Mouse (Mus musculus) midbrain, postnatal 0 days (tissue): ENCODE data around the gene Rundc1. TPM values are rescaled to one million over a fixed set of nuclear protein-coding genes. Genes with fewer than 3 reads are reported as not detected.
"Not testable (repeated sequence)": the region's sequence is repeated elsewhere in the genome, so short reads cannot be mapped to it uniquely, and the experiment has no call there.

Source experiments
- ATAC-seq: fragments of 200-750 bp; cut with Nextera tagmentation; 2 replicates; pipeline ENCODE4 v1.8.0; 2017; ENCODE audit warnings: moderate number of reproducible peaks, mild to moderate bottlenecking, moderate TSS enrichment, moderate library complexity; ENCODE audit not compliant: low FRiP score
- DNase-seq: peaks from one replicate; pipeline ENCODE4 v3.0.0-alpha.2; 2015; ENCODE audit warnings: low spot score
- H3K27ac ChIP-seq: fragments of 300-500 bp; sonication (generic); 2 replicates; pipeline ENCODE4 v1.5.1; 2014; ENCODE audit warnings: low read depth, mild to moderate bottlenecking, low read length, mixed read lengths
- H3K27me3 ChIP-seq: fragments of 300-500 bp; sonication (generic); 2 replicates; pipeline ENCODE4 v1.6.1; 2014; ENCODE audit warnings: low read length, control low read depth, mixed read lengths; ENCODE audit not compliant: insufficient read depth
- H3K36me3 ChIP-seq: fragments of 300-500 bp; sonication (generic); 2 replicates; pipeline ENCODE4 v1.6.1; 2014; ENCODE audit warnings: low read length, control low read depth, mixed read lengths; ENCODE audit not compliant: insufficient read depth
- H3K4me1 ChIP-seq: fragments of 300-500 bp; sonication (generic); 2 replicates; pipeline ENCODE4 v1.6.1; 2014; ENCODE audit warnings: mild to moderate bottlenecking, control low read depth, antibody characterized with exemption, low read length, mixed read lengths; ENCODE audit not compliant: insufficient read depth
- H3K4me2 ChIP-seq: fragments of 300-500 bp; sonication (generic); 2 replicates; pipeline ENCODE4 v1.6.1; 2014; ENCODE audit warnings: low read depth, mild to moderate bottlenecking, low read length, mixed read lengths; ENCODE audit not compliant: poor library complexity, severe bottlenecking
- H3K4me3 ChIP-seq: fragments of 300-500 bp; sonication (generic); 2 replicates; pipeline ENCODE4 v1.5.1; 2014; ENCODE audit warnings: low read depth, mild to moderate bottlenecking, low read length, moderate library complexity
- H3K9ac ChIP-seq: fragments of 300-500 bp; sonication (generic); replicated peaks from 2 replicates; pipeline ENCODE4 v1.6.1; 2014; ENCODE audit warnings: mild to moderate bottlenecking, low read length, moderate library complexity, mixed read lengths; ENCODE audit not compliant: poor library complexity, severe bottlenecking
- H3K9me3 ChIP-seq: fragments of 300-500 bp; sonication (generic); 2 replicates; pipeline ENCODE4 v1.6.1; 2016; ENCODE audit warnings: low read length, control low read depth
- CTCF ChIP-seq: IDR thresholded peaks from 2 replicates; pipeline ENCODE4 v1.5.1; 2016; ENCODE audit warnings: antibody characterized with exemption, mild to moderate bottlenecking
- WGBS: fragments of 180-500 bp; shearing (Covaris S2); extraction: QIAGEN DNeasy Blood & Tissue Kit; methylation state at CpG from one replicate; pipeline ENCODE4 v1.1.7; 2014; 5-methylcytosine and 5-hydroxymethylcytosine counted together
- polyA plus RNA-seq: library from polyadenylated mRNA; unstranded; fragments of >200 nt; fragmentation: Nextera tagmentation; extraction: Ambion mirVana; gene quantifications from 2 replicates; pipeline ENCODE4 v1.2.1, GENCODE M21; 2015
- total RNA-seq: library from RNA; depleted of rRNA; stranded (reverse); fragments of >200 nt; gene quantifications from 2 replicates; pipeline ENCODE4 v1.2.3, GENCODE M21; 2014; rRNA removed

The Rundc1 gene
- total RNA-seq (10.4 and 12.9 TPM in 2 replicates), polyA plus RNA-seq (24.2 and 25.2 TPM in 2 replicates)

DNA sequence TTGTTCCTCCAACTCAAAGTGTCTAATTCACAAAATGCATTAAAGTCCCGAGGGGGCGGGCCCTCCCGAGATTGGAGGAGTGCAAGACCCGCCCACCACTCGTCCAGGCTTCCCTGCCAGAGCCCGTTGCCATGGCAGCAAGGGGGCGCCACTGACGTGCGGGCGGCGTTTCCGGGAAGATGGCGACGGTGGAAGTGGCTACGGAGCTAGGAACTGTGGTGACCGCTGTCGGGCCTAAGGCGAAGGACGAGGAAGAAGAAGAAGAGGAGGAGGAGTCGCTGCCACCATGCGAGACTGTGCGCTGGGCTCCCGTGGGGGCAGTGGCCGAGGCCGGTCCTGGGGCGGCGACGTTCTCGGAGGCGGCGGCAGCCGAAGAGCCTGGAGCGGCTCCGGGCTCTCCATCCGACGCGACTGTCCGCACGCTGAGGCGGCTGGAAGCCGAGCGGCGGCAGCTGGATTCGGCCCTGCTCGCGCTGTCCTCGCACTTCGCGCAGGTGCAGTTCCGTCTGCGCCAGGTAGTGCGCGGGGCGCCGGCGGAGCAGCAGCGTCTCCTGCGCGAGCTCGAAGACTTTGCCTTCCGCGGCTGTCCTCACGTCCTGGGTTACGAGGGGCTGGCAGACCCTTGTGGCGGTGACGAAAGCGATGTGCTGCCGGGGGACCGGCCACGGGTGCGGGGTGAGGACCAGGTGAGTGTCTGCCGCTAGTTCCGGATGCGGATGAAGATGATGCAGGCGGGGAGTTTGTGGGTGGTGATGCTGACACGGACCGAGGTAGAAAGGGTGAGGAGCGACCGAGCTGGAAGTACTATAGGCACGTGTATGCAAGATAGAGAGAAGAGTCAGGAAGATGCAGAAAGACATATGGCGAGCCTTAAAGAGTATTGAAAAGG, at the start of gene Rundc1, which contains the start of gene Ptges3l:
TSS of gene Rundc1 (plus strand) at position 161 of the 889 bp plus-strand sequence.
TSS of gene Ptges3l (minus strand) at position 409 of the 889 bp plus-strand sequence.
- Histone ChIP-seq H3K27ac (peak within 1 kb of the TSS; percentile 86), H3K9me3 (no peaks in the 10 kb centered on the region), H3K4me1 (peaks cover 13% of the 10 kb centered on the region), H3K4me3 (peak within 1 kb of the TSS; percentile 98), H3K36me3 (peaks cover under 1% of the 10 kb centered on the region), H3K9ac (peak within 1 kb of the TSS; percentile 84), H3K27me3 (no peaks in the 10 kb centered on the region), H3K4me2 (peak within 1 kb of the TSS; percentile 81)
- peak; percentile 71 for TF ChIP-seq CTCF
- ATAC-seq (peak; percentile 96), DNase-seq (peak; percentile 97)
- under 1% methylated on average over 81 of the region's 81 CpGs for WGBS

DNA sequence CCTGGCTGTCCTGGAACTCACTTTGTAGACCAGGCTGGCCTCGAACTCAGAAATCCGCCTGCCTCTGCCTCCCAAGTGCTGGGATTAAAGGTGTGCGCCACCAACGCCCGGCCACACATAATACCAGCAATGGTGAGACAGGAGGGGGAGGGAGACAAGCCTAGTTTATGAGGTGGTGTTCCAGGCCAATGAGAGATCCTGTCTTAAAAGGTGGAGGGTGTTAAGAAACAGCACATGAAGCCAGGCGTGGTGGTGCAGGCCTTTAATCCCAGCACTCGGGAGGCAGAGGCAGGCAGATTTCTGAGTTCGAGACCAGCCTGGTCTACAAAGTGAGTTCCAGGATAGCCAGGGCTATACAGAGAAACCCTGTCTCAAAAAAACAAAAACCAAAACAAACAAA, 46.7 kb upstream of the Rundc1 start:
- not testable (repeated sequence) for H3K36me3 ChIP-seq, H3K27ac ChIP-seq, DNase-seq

DNA sequence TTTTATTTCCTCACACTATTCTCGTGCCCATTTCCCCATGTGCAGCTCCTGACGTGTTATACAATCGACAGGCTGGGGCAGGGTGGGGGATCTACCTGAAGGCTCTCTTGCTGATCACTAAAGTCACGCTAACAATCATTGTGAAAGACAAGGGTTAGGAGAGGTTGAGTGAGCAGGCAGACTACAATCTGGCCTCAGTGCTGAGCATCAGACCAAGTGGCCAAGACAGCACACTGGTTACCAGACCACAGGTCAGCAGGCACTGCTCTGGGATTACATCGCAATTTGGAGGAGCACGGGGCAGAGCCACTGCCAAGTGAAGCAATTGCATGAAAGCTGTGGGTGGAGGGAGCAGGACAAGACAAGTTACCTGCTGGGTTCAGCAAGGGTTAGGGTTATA, 46.0 kb upstream of the Rundc1 start:
- ATAC-seq (no peak), DNase-seq (no peak)
- Histone ChIP-seq H3K4me2 (no peak overlapping the region), H3K4me1 (no peaks in the 10 kb centered on the region), H3K9me3 (no peaks in the 10 kb centered on the region), H3K4me3 (no peak overlapping the region), H3K9ac (no peak overlapping the region), H3K27me3 (no peaks in the 10 kb centered on the region), H3K36me3 (no peaks in the 10 kb centered on the region), H3K27ac (no peak overlapping the region)
- no peak for TF ChIP-seq CTCF
- 84% methylated on average over 6 of the region's 6 CpGs for WGBS

More for the DNA sequence above, 46.7 kb upstream of the Rundc1 start:
- not testable (repeated sequence) for H3K9me3 ChIP-seq, H3K4me3 ChIP-seq, H3K4me1 ChIP-seq, ATAC-seq, H3K4me2 ChIP-seq, H3K27me3 ChIP-seq, H3K9ac ChIP-seq
- WGBS = 94% methylated on average over 8 of the region's 8 CpGs

DNA sequence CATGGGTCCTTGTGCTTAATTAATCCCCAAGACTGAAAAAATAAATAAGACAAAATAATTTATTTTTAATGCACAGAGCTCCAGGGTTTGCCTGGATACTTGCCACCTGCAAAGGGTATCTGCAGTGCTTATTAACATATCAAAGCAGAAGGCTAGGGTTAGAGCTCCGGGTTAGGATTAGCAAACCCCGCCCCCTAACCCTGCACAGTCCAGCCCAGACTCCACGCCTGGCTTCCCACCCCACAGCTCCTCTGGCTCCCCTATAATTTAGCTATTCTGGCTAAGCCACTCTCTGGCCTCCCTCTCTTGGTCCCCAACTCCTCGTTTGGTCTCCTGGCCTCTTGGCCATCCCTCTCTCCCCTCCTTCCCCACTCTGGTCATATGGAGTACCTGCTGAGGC, 43.1 kb upstream of the Rundc1 start:
- Histone ChIP-seq H3K4me1 (no peaks in the 10 kb centered on the region), H3K27me3 (no peaks in the 10 kb centered on the region), H3K36me3 (no peaks in the 10 kb centered on the region), H3K4me3 (no peak overlapping the region), H3K9me3 (no peaks in the 10 kb centered on the region), H3K27ac (no peak overlapping the region), H3K9ac (no peak overlapping the region), H3K4me2 (no peak overlapping the region)
- no peak for ATAC-seq
- no peak for TF ChIP-seq CTCF
- WGBS = 6% methylated on average over 4 of the region's 4 CpGs
- DNase-seq = no peak

DNA sequence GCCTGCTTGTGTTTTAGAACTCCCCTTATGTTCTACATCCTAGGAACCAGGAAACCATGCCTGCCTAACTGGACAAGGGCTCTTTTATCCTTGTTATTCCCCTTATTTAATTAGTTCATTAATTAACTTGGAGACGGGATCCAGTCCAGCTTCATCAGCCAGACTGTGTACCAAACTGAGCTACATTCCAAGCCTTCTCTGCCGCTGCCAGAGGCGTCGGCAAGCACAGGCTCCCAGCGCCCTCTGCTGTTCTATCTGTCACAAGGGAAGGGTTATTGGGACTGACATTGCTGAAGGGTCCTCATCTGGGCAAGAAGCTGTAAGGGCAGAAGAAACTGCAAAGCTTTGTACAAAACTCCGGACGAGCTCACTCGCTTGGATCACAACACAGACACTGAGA, 29.8 kb upstream of the Rundc1 start:
- Histone ChIP-seq H3K36me3 (no peaks in the 10 kb centered on the region), H3K4me3 (no peak overlapping the region), H3K4me1 (no peaks in the 10 kb centered on the region), H3K9ac (no peak overlapping the region), H3K9me3 (no peaks in the 10 kb centered on the region), H3K4me2 (no peak overlapping the region), H3K27me3 (no peaks in the 10 kb centered on the region), H3K27ac (no peak overlapping the region)
- peak; percentile 95 for TF ChIP-seq CTCF
- ATAC-seq = no peak
- 6% methylated on average over 8 of the region's 8 CpGs for WGBS
- peak; percentile 86 for DNase-seq

DNA sequence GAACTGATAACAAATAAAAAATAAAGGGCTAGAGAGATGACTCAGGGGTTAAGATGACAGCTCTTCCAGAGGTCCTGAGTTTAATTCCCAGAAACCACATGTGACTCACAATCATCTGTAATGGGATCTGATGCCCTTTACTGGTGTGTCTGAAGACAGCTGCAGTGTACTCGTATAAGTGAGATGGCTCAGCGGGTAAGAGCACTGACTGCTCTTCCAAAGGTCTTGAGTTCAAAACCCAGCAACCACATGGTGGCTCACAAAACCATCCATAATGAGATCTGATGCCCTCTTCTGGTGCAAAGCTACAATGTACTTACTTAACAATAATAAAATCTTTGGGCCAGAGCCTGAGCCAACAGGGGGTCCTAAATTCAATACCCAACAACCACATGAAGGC, 9.6 kb upstream of the Rundc1 start:
- TF ChIP-seq CTCF = peak; percentile 37
- Histone ChIP-seq H3K4me3 (no peak overlapping the region), H3K27me3 (no peaks in the 10 kb centered on the region), H3K36me3 (peaks cover 23% of the 10 kb centered on the region), H3K27ac (no peak overlapping the region), H3K9me3 (no peaks in the 10 kb centered on the region), H3K9ac (no peak overlapping the region), H3K4me2 (no peak overlapping the region), H3K4me1 (no peaks in the 10 kb centered on the region)
- DNase-seq (no peak), ATAC-seq (no peak)
- WGBS = 85% methylated on average over 2 of the region's 2 CpGs
